16 mouse cellular contexts compared by ENCODE assay signal in the genomic region with DNA sequence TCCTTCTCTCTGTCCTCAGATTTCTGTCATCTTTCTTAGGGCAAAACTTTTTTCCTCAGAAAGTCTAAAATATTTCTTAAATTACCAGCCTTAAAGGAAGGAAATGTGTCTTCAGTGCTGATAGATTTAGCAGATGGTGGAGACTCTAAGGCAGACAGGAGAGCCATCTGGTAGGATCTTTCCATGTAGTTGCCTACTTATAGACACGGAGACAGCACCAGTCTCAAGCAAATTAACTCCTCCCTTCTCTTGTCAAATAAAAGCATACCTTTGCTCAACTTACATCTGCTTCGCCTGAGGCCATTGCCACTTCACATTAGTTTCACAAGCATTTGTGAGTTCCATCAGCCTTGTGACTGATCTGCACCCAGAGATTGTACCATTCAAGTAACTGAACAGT. TPM values are rescaled to one million over a fixed set of nuclear protein-coding genes. Genes with fewer than 3 reads are reported as not detected.
DNase-seq lines count a peak whose midpoint lies in the region; TF ChIP-seq lines count a peak whose summit lies in the region.
"Had no signal": no experiment of that assay in that cellular context is flagged by ENCODE, and none has a peak within 500 bp of the region (broad histone marks: within the 10 kb centered on the region; RNA-seq: fewer than 3 reads in every experiment).

No protein-coding gene starts in this region.

- H3K4me1 ChIP-seq in cortical plate, adult 2 months (ENCODE audit: control insufficient read depth, insufficient read depth, low read length) = no peaks in the 10 kb centered on the region; the same call in 1 of the 2 replicates
- H3K4me1 ChIP-seq: embryonic facial prominence, embryonic 15.5 days; heart, embryonic 15.5 days; limb, embryonic 15.5 days had no signal

- TF ChIP-seq POLR2A in cortical plate, adult 2 months (IDR thresholded peaks at IDR 0.05; ENCODE audit: extremely low read depth, insufficient read depth, low read length) = no peak

- no peak overlapping the region for H3K4me3 ChIP-seq in cortical plate, adult 2 months (ENCODE audit: insufficient read depth, low read length)
- H3K4me3 ChIP-seq: embryonic facial prominence, embryonic 15.5 days; heart, adult 2 months; heart, embryonic 15.5 days; limb, embryonic 15.5 days had no signal

- intact Hi-C loops in left cerebral cortex, postnatal 25 days (cut with DNase I) = loop anchor here (5.0 kb wide), 1 partner anchor 68 kb away; no protein-coding TSS in a partner anchor

- DNase-seq in frontal cortex, adult 2 months (ENCODE audit: extremely low spot score in 1 of 2, low spot score in 1 of 2) = peak; percentile 49 to 60
- no peak for DNase-seq in frontal cortex, postnatal 10 days (ENCODE audit: low spot score in 2 of 2)
- DNase-seq in right cerebral cortex, adult 18-20 months = peak; percentile 42
- DNase-seq in right cerebral cortex, postnatal 25 days = no peak
- DNase-seq in left cerebral cortex, postnatal 25 days (ENCODE audit: low spot score in 2 of 2) = peak; percentile 48 to 89
- DNase-seq in heart, adult 18-20 months = no peak
- DNase-seq: cerebellum, adult 18-20 months; heart, adult 2 months; kidney, adult 2 months; kidney, postnatal 14 days; lung, postnatal 10 days; thymus, postnatal 36 days had no signal

- H3K27ac ChIP-seq in cortical plate, adult 2 months (ENCODE audit: insufficient read depth, low read length) = peak overlapping the region; percentile 35; the same call in 1 of the 2 replicates
- H3K27ac ChIP-seq: embryonic facial prominence, embryonic 15.5 days; heart, adult 2 months; heart, embryonic 15.5 days; limb, embryonic 15.5 days had no signal

- TF ChIP-seq CTCF in cortical plate, adult 2 months (IDR thresholded peaks at IDR 0.05; ENCODE audit: extremely low read depth, insufficient read depth, low read length) = no peak

RNA-seq across cellular contexts. Expression of gene Wdpcp, which starts 27.0 kb away (rescaled TPM):
- 7.0 and 8.8 TPM in 2 replicates for polyA plus RNA-seq in frontal cortex, adult 2 months (2012; rRNA removed)
- 8.2 and 10.4 TPM in 2 replicates for polyA plus RNA-seq in cortical plate, adult 2 months (2012; rRNA removed)
- 10 to 100 TPM; 12.4 to 12.7 TPM for total RNA-seq in left cerebral cortex, postnatal 25 days (2021)
- total RNA-seq in heart, adult 18-20 months (2021) = 1 to 10 TPM; 3.3 to 4.4 TPM

RNA-seq across cellular contexts. Expression of gene Mdh1, which starts 27.1 kb away (rescaled TPM):
- polyA plus RNA-seq in frontal cortex, adult 2 months (2012; rRNA removed) = 820 and 931 TPM in 2 replicates
- 863 and 881 TPM in 2 replicates for polyA plus RNA-seq in cortical plate, adult 2 months (2012; rRNA removed)
- total RNA-seq in left cerebral cortex, postnatal 25 days (2021) = 100 to 1,000 TPM; 893 to 909 TPM
- total RNA-seq in heart, adult 18-20 months (2021) = 1,000 to 10,000 TPM; 2,492 to 2,562 TPM

Comparison
In these comparisons a context has a peak if more than half of its experiments do, and no peak if none do; other contexts are left out.
1. DNase-seq: peak in frontal cortex, adult 2 months (2 of 2), right cerebral cortex, adult 18-20 months (single experiment) and left cerebral cortex, postnatal 25 days (2 of 2); none in frontal cortex, postnatal 10 days (0 of 2), right cerebral cortex, postnatal 25 days (single experiment) and heart, adult 18-20 months (0 of 2).